Mouse (Mus musculus) neural tube, embryonic 11.5 days (tissue): Measurements from ENCODE around the gene Armc10. TPM values are rescaled to one million over a fixed set of nuclear protein-coding genes. Genes with fewer than 3 reads are reported as not detected.
"Not testable (repeated sequence)": the region's sequence is repeated elsewhere in the genome, so short reads cannot be mapped to it uniquely, and the experiment has no call there.

Source experiments
- ATAC-seq: fragments of 200-750 bp; cut with Nextera tagmentation; 2 replicates; pipeline ENCODE4 v1.8.0; 2017; ENCODE audit warnings: moderate number of reproducible peaks, mild to moderate bottlenecking, moderate TSS enrichment, moderate library complexity; ENCODE audit not compliant: insufficient read depth, low FRiP score, low TSS enrichment
- DNase-seq: peaks from one replicate; pipeline ENCODE4 v3.0.0-alpha.2; 2015; ENCODE audit warnings: low spot score
- H3K27ac ChIP-seq: fragments of 300-500 bp; sonication (generic); 2 replicates; pipeline ENCODE4 v1.5.1; 2014; ENCODE audit warnings: low read depth, mild to moderate bottlenecking, low read length
- H3K27me3 ChIP-seq: fragments of 300-500 bp; sonication (generic); 2 replicates; pipeline ENCODE4 v1.6.1; 2014; ENCODE audit warnings: mild to moderate bottlenecking, low read length, mixed read lengths; ENCODE audit not compliant: control insufficient read depth, insufficient read depth
- H3K36me3 ChIP-seq: fragments of 300-500 bp; sonication (generic); 2 replicates; pipeline ENCODE4 v1.6.1; 2014; ENCODE audit warnings: mild to moderate bottlenecking, low read length, moderate library complexity, mixed read lengths; ENCODE audit not compliant: control insufficient read depth, insufficient read depth
- H3K4me1 ChIP-seq: fragments of 300-500 bp; sonication (generic); 2 replicates; pipeline ENCODE4 v1.6.1; 2014; ENCODE audit warnings: low read length, mixed read lengths; ENCODE audit not compliant: control insufficient read depth, insufficient read depth
- H3K4me2 ChIP-seq: fragments of 300-500 bp; sonication (generic); 2 replicates; pipeline ENCODE4 v1.6.1; 2014; ENCODE audit warnings: low read depth, mild to moderate bottlenecking, moderate library complexity
- H3K4me3 ChIP-seq: fragments of 300-500 bp; sonication (generic); 2 replicates; pipeline ENCODE4 v1.5.1; 2014; ENCODE audit warnings: low read depth, low read length
- H3K9ac ChIP-seq: fragments of 300-500 bp; sonication (generic); 2 replicates; pipeline ENCODE4 v1.6.1; 2014; ENCODE audit warnings: mild to moderate bottlenecking, low read length
- H3K9me3 ChIP-seq: fragments of 300-500 bp; sonication (generic); 2 replicates; pipeline ENCODE4 v1.6.1; 2016; ENCODE audit warnings: low read length; ENCODE audit not compliant: control insufficient read depth
- WGBS: fragments of 180-500 bp; shearing (Covaris S2); extraction: QIAGEN DNeasy Blood & Tissue Kit; methylation state at CpG from one replicate; pipeline ENCODE4 v1.1.7; 2014; 5-methylcytosine and 5-hydroxymethylcytosine counted together
- polyA plus RNA-seq: library from polyadenylated mRNA; unstranded; fragments of >200 nt; fragmentation: Nextera tagmentation; extraction: Ambion mirVana; gene quantifications from 2 replicates; pipeline ENCODE4 v1.2.1, GENCODE M21; 2014

Gene Armc10
- 79.2 and 84.5 TPM in 2 replicates for polyA plus RNA-seq

GRCm38 (mm10) chr5:21645439-21646132 lies at the start of gene Armc10, which contains the start of gene Fbxl13:
Gene Armc10 (plus strand): TSS chr5:21645813.
Gene Fbxl13 (minus strand): TSS chr5:21645634.
- Histone ChIP-seq H3K27ac (peak within 1 kb of the TSS; percentile 94), H3K36me3 (peaks cover 8% of the 10 kb centered on the region; the same call in 1 of the 2 replicates), H3K4me3 (peak within 1 kb of the TSS; percentile 84), H3K9me3 (no peaks in the 10 kb centered on the region), H3K4me2 (peak within 1 kb of the TSS; percentile 67), H3K9ac (peak within 1 kb of the TSS; percentile 90), H3K4me1 (peaks cover 3% of the 10 kb centered on the region; the same call in 1 of the 2 replicates), H3K27me3 (no peaks in the 10 kb centered on the region)
- peak; percentile 89 for DNase-seq
- WGBS: under 1% methylated on average over 38 of the region's 40 CpGs
- peak; percentile 97 for ATAC-seq

- WGBS: 76% methylated on average over 2 of the region's 2 CpGs
Observed at GRCm38 (mm10) chr5:21599536-21599935, 46.1 kb upstream of the Armc10 start.

GRCm38 (mm10) chr5:21599961-21600360 lies 45.7 kb upstream of the Armc10 start:
- no peak for DNase-seq
- Histone ChIP-seq H3K27me3 (no peaks in the 10 kb centered on the region), H3K9ac (no peak overlapping the region), H3K4me1 (no peaks in the 10 kb centered on the region), H3K9me3 (no peaks in the 10 kb centered on the region), H3K36me3 (no peaks in the 10 kb centered on the region), H3K4me3 (no peak overlapping the region), H3K4me2 (no peak overlapping the region), H3K27ac (no peak overlapping the region)
- WGBS: 96% methylated on average over 4 of the region's 4 CpGs
- ATAC-seq: no peak

More at GRCm38 (mm10) chr5:21599536-21599935, 46.1 kb upstream of the Armc10 start:
- H3K27me3 ChIP-seq, H3K4me2 ChIP-seq, H3K4me3 ChIP-seq, H3K36me3 ChIP-seq, H3K9me3 ChIP-seq, H3K27ac ChIP-seq, H3K9ac ChIP-seq, DNase-seq, H3K4me1 ChIP-seq, ATAC-seq: not testable (repeated sequence)

- 78% methylated on average over 6 of the region's 6 CpGs for WGBS
- no peak for DNase-seq
Observed at GRCm38 (mm10) chr5:21605936-21606335, 39.7 kb upstream of the Armc10 start.

GRCm38 (mm10) chr5:21608311-21609304 lies 37.0 kb upstream of the Armc10 start:
- Histone ChIP-seq H3K4me3 (no peak overlapping the region), H3K4me1 (no peaks in the 10 kb centered on the region), H3K36me3 (no peaks in the 10 kb centered on the region), H3K27ac (no peak overlapping the region), H3K9me3 (no peaks in the 10 kb centered on the region), H3K4me2 (no peak overlapping the region), H3K9ac (no peak overlapping the region), H3K27me3 (no peaks in the 10 kb centered on the region)
- 62% methylated on average over 12 of the region's 12 CpGs for WGBS
- DNase-seq (no peak), ATAC-seq (no peak)

More at GRCm38 (mm10) chr5:21605936-21606335, 39.7 kb upstream of the Armc10 start:
- no peaks in the 10 kb centered on the region for H3K4me1 ChIP-seq
- no peaks in the 10 kb centered on the region for H3K9me3 ChIP-seq
- no peak overlapping the region for H3K4me3 ChIP-seq
- H3K27ac ChIP-seq: no peak overlapping the region
- no peak for ATAC-seq
- H3K4me2 ChIP-seq: no peak overlapping the region
- no peak overlapping the region for H3K9ac ChIP-seq
- H3K36me3 ChIP-seq: no peaks in the 10 kb centered on the region
- no peaks in the 10 kb centered on the region for H3K27me3 ChIP-seq

GRCm38 (mm10) chr5:21610996-21611395 lies 34.6 kb upstream of the Armc10 start:
- 78% methylated on average over 3 of the region's 3 CpGs for WGBS
- H3K27ac ChIP-seq: no peak overlapping the region

GRCm38 (mm10) chr5:21614299-21614698 lies 31.3 kb upstream of the Armc10 start:
- H3K27me3 ChIP-seq, H3K4me1 ChIP-seq, H3K36me3 ChIP-seq, ATAC-seq, H3K4me2 ChIP-seq, DNase-seq, H3K9ac ChIP-seq, H3K9me3 ChIP-seq, H3K4me3 ChIP-seq, H3K27ac ChIP-seq: not testable (repeated sequence)
- 96% methylated on average over 11 of the region's 11 CpGs for WGBS

More at GRCm38 (mm10) chr5:21610996-21611395, 34.6 kb upstream of the Armc10 start:
- H3K36me3 ChIP-seq: no peaks in the 10 kb centered on the region
- no peak overlapping the region for H3K4me2 ChIP-seq
- DNase-seq: no peak
- no peak overlapping the region for H3K9ac ChIP-seq
- no peaks in the 10 kb centered on the region for H3K4me1 ChIP-seq
- H3K9me3 ChIP-seq: no peaks in the 10 kb centered on the region
- H3K27me3 ChIP-seq: no peaks in the 10 kb centered on the region
- no peak for ATAC-seq
- H3K4me3 ChIP-seq: no peak overlapping the region

- no peak overlapping the region for H3K4me2 ChIP-seq
- H3K4me3 ChIP-seq: no peak overlapping the region
- H3K4me1 ChIP-seq: no peaks in the 10 kb centered on the region
- no peaks in the 10 kb centered on the region for H3K36me3 ChIP-seq
- H3K9ac ChIP-seq: no peak overlapping the region
- ATAC-seq: no peak
- no peak for DNase-seq
- H3K27me3 ChIP-seq: no peaks in the 10 kb centered on the region
- WGBS: 75% methylated on average over 3 of the region's 3 CpGs
- H3K27ac ChIP-seq: no peak overlapping the region
- no peaks in the 10 kb centered on the region for H3K9me3 ChIP-seq
Observed at GRCm38 (mm10) chr5:21616450-21617009, 29.1 kb upstream of the Armc10 start.
